Comparison of ENCODE assay signal across 9 mouse cellular contexts in the genomic region with DNA sequence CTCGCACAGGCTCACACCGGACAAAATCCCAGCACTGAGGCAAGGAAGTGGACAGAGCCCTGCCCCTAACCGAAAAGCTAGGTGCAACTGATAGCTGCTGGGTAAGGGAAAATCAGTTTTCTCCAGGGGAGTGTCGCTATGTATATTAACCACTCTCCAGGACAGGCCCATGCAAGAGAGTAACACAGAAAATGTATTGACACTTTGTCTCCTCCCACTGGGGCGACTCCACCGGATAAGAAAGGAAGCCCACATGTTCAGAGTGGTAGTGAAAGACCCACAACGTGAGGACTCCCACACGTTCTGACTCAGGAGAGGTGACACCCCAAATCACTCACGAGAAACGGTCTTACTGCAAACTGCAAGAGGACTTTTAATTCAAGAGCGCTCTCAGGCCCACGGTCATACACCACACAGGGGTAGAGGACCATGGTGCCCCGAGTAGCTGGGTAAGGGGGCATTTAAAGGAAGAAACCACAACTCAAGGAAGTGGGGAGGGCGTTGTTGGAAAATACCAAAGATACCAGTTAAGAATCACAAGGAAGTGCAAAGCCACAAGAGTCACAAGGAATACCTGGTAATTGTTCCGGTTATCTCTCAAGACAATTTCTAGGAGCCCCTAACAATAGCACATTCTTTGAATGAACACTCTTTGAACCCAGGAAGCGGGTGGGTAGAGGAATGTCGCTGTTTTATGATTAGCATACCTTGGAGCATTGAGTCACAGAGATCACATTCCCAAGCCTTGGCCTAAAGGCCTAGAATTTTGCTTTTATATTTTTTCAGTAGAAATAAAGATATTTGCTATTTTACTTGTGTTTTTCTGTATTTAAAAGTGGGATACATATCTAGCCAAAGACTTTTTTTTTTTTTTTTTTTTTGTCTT. TPM values are rescaled to one million over a fixed set of nuclear protein-coding genes. Genes with fewer than 3 reads are reported as not detected.
A peak's percentile ranks its signal among the peaks of the same experiment; 100 is the strongest.
DNase-seq lines count a peak whose midpoint lies in the region; ATAC-seq and TF ChIP-seq lines count a peak whose summit lies in the region.
"Not testable (repeated sequence)": the region's sequence is repeated elsewhere in the genome, so short reads cannot be mapped to it uniquely, and the experiment has no call there.
"Had no signal": no experiment of that assay in that cellular context is flagged by ENCODE, and none has a peak within 500 bp of the region (broad histone marks: within the 10 kb centered on the region; RNA-seq: fewer than 3 reads in every experiment).

No protein-coding gene starts in this region.

- H3K4me3 ChIP-seq in embryonic facial prominence, embryonic 15.5 days (replicated peaks), result peak overlapping the region; percentile 62
- H3K4me3 ChIP-seq in heart, embryonic 12.5 days, result peak overlapping the region; percentile 85
- peak overlapping the region; percentile 57; the same call in 1 of the 2 replicates for H3K4me3 ChIP-seq in intestine, embryonic 14.5 days (ENCODE audit: low read depth, low read length)
- peak overlapping the region; percentile 56 for H3K4me3 ChIP-seq in limb, embryonic 14.5 days (replicated peaks; ENCODE audit: low read length)
- peak overlapping the region; percentile 94 for H3K4me3 ChIP-seq in megakaryocyte, embryonic 14.5 days (replicated peaks)
- peak overlapping the region; percentile 98 for H3K4me3 ChIP-seq in olfactory bulb, adult 2 months (ENCODE audit: insufficient read depth, low read depth, low read length)

- not testable (repeated sequence) for H3K36me3 ChIP-seq in embryonic facial prominence, embryonic 15.5 days; heart, embryonic 12.5 days; intestine, embryonic 14.5 days (ENCODE audit: control insufficient read depth, insufficient read depth, low read length); limb, embryonic 14.5 days (ENCODE audit: control insufficient read depth, insufficient read depth, low read length)
- peaks cover 18% of the 10 kb centered on the region for H3K36me3 ChIP-seq in megakaryocyte, embryonic 14.5 days (replicated peaks; ENCODE audit: low read length)

- H3K4me1 ChIP-seq in embryonic facial prominence, embryonic 15.5 days; heart, embryonic 12.5 days (replicated peaks); intestine, embryonic 14.5 days (replicated peaks; ENCODE audit: control insufficient read depth, insufficient read depth, low read length); limb, embryonic 14.5 days (ENCODE audit: control insufficient read depth, insufficient read depth, low read length); olfactory bulb, adult 2 months (ENCODE audit: control insufficient read depth, insufficient read depth, low read length): not testable (repeated sequence)
- peaks cover 17% of the 10 kb centered on the region for H3K4me1 ChIP-seq in megakaryocyte, embryonic 14.5 days

- not testable (repeated sequence) for TF ChIP-seq CTCF in olfactory bulb, adult 2 months (IDR thresholded peaks at IDR 0.05; ENCODE audit: insufficient read depth, low read depth, low read length)

- not testable (repeated sequence) for H3K27me3 ChIP-seq in embryonic facial prominence, embryonic 15.5 days; heart, embryonic 12.5 days (replicated peaks); intestine, embryonic 14.5 days (replicated peaks; ENCODE audit: control insufficient read depth, insufficient read depth, low read length); limb, embryonic 14.5 days (ENCODE audit: control insufficient read depth, insufficient read depth, low read length); megakaryocyte, embryonic 14.5 days (replicated peaks)

- DNase-seq in 3134 (ENCODE audit: extremely low read depth, insufficient read length, low spot score) (peak; percentile 20), ZHBTc4 (ENCODE audit: low read depth, low spot score) (peak; percentile 20)
- not testable (repeated sequence) for DNase-seq in intestine, embryonic 14.5 days (ENCODE audit: low spot score); limb, embryonic 14.5 days (ENCODE audit: low spot score)

- H3K9me3 ChIP-seq in embryonic facial prominence, embryonic 15.5 days (replicated peaks); heart, embryonic 12.5 days (replicated peaks); intestine, embryonic 14.5 days (ENCODE audit: control insufficient read depth, low read length); limb, embryonic 14.5 days (ENCODE audit: control insufficient read depth, low read length); megakaryocyte, embryonic 14.5 days: not testable (repeated sequence)

- peak overlapping the region; percentile 44; the same call in 1 of the 2 replicates for H3K27ac ChIP-seq in embryonic facial prominence, embryonic 15.5 days (replicated peaks)
- H3K27ac ChIP-seq in heart, embryonic 12.5 days (ENCODE audit: poor library complexity, severe bottlenecking); intestine, embryonic 14.5 days (ENCODE audit: low read depth); limb, embryonic 14.5 days (replicated peaks; ENCODE audit: low read depth, low read length): not testable (repeated sequence)
- H3K27ac ChIP-seq in olfactory bulb, adult 2 months (ENCODE audit: insufficient read depth, low read depth, low read length), result peak overlapping the region; percentile 95; the same call in 1 of the 2 replicates

- WGBS in embryonic facial prominence, embryonic 15.5 days, result 79% methylated on average over 17 of the region's 17 CpGs
- WGBS in heart, embryonic 12.5 days, result 82% methylated on average over 17 of the region's 17 CpGs
- 80% methylated on average over 17 of the region's 17 CpGs for WGBS in intestine, embryonic 14.5 days
- 86% methylated on average over 17 of the region's 17 CpGs for WGBS in limb, embryonic 14.5 days
- WGBS in olfactory bulb, adult 2 months, result 79% methylated on average over 17 of the region's 17 CpGs

- TF ChIP-seq POLR2A in limb, embryonic 14.5 days (IDR thresholded peaks at IDR 0.05; ENCODE audit: borderline replicate concordance, extremely low read depth, insufficient read depth, insufficient read length); olfactory bulb, adult 2 months (IDR thresholded peaks at IDR 0.05; ENCODE audit: insufficient read depth, low read depth, low read length): not testable (repeated sequence)

- ATAC-seq in embryonic facial prominence, embryonic 15.5 days (ENCODE audit: insufficient number of reproducible peaks, low FRiP score, low TSS enrichment, low read depth); heart, embryonic 12.5 days (ENCODE audit: insufficient number of reproducible peaks, low FRiP score); intestine, embryonic 14.5 days (replicated peaks; ENCODE audit: low FRiP score, low TSS enrichment, low read depth); limb, embryonic 14.5 days (ENCODE audit: low FRiP score, low read depth): not testable (repeated sequence)

- H3K9ac ChIP-seq in embryonic facial prominence, embryonic 15.5 days; heart, embryonic 12.5 days: not testable (repeated sequence)
- H3K9ac ChIP-seq in intestine, embryonic 14.5 days (ENCODE audit: low read length), result peak overlapping the region; percentile 74
- H3K9ac ChIP-seq in limb, embryonic 14.5 days (ENCODE audit: low read depth, low read length, severe bottlenecking), result peak overlapping the region; percentile 81

- peak overlapping the region; percentile 66 for H3K4me2 ChIP-seq in embryonic facial prominence, embryonic 15.5 days (replicated peaks)
- H3K4me2 ChIP-seq in heart, embryonic 12.5 days, result peak overlapping the region; percentile 75
- peak overlapping the region; percentile 72 for H3K4me2 ChIP-seq in intestine, embryonic 14.5 days (ENCODE audit: low read length)
- H3K4me2 ChIP-seq in limb, embryonic 14.5 days (replicated peaks; ENCODE audit: low read depth, low read length, severe bottlenecking), result peak overlapping the region; percentile 73

RNA-seq across cellular contexts. Expression of a gene that starts 44.0 kb away (rescaled TPM):
- 0.17 and 0.68 TPM in 2 replicates for polyA plus RNA-seq in embryonic facial prominence, embryonic 15.5 days (2015; fragmentation: Nextera tagmentation; extraction: Ambion mirVana)
- not detected in 2 replicates for polyA plus RNA-seq in heart, embryonic 12.5 days (2016; fragmentation: Nextera tagmentation; extraction: Ambion mirVana)
- polyA plus RNA-seq in intestine, embryonic 14.5 days (2014; fragmentation: Nextera tagmentation; extraction: Ambion mirVana), result 0.13 TPM in 1 of 2 replicates, not detected in the other
- not detected in 2 replicates for polyA plus RNA-seq in limb, embryonic 14.5 days (2012; rRNA removed)
- polyA plus RNA-seq in limb, embryonic 14.5 days (2014; fragmentation: Nextera tagmentation; extraction: Ambion mirVana), result 0.12 TPM in 1 of 2 replicates, not detected in the other
- not detected in 2 replicates for polyA plus RNA-seq in megakaryocyte, embryonic 14.5 days (2012; ENCODE audit: insufficient read depth, low replicate concordance)
- not detected in 2 replicates for polyA plus RNA-seq in olfactory bulb, adult 2 months (2012; ENCODE audit: insufficient read depth, insufficient read length, low replicate concordance, missing spikeins)
- polyA plus RNA-seq: adrenal gland, adult 2 months had no signal

RNA-seq across cellular contexts. Expression of a gene that starts 59.5 kb away (rescaled TPM):
- 38.5 and 39.2 TPM in 2 replicates for polyA plus RNA-seq in embryonic facial prominence, embryonic 15.5 days (2015; fragmentation: Nextera tagmentation; extraction: Ambion mirVana)
- polyA plus RNA-seq in heart, embryonic 12.5 days (2016; fragmentation: Nextera tagmentation; extraction: Ambion mirVana), result 35.6 and 35.9 TPM in 2 replicates
- polyA plus RNA-seq in intestine, embryonic 14.5 days (2014; fragmentation: Nextera tagmentation; extraction: Ambion mirVana), result 26.1 and 27.1 TPM in 2 replicates
- 28.9 and 30.9 TPM in 2 replicates for polyA plus RNA-seq in limb, embryonic 14.5 days (2012; rRNA removed)
- polyA plus RNA-seq in limb, embryonic 14.5 days (2014; fragmentation: Nextera tagmentation; extraction: Ambion mirVana), result 34.1 and 37.2 TPM in 2 replicates
- polyA plus RNA-seq in megakaryocyte, embryonic 14.5 days (2012; ENCODE audit: insufficient read depth, low replicate concordance), result 3.4 and 5.3 TPM in 2 replicates
- polyA plus RNA-seq in olfactory bulb, adult 2 months (2012; ENCODE audit: insufficient read depth, insufficient read length, low replicate concordance, missing spikeins), result not detected in 2 replicates
